Mouse (Mus musculus) megakaryocyte-erythroid progenitor cell, adult 5-6 weeks (primary cell): ENCODE results near the gene Eva1a. TPM values are rescaled to one million over a fixed set of nuclear protein-coding genes. Genes with fewer than 3 reads are reported as not detected.

Experiments used
- ATAC-seq: replicated peaks from 2 replicates; pipeline ENCODE4 v1.8.0; 2016; ENCODE audit warnings: mild to moderate bottlenecking, inconsistent platforms; ENCODE audit not compliant: severe bottlenecking, poor library complexity, low FRiP score, low TSS enrichment
- total RNA-seq, 2 experiments: library from RNA; stranded (forward) in 1 of 2; stranded (reverse) in 1 of 2; fragments of 200-1000, 215-1000 nt in 1 of 2; fragments of >200 nt in 1 of 2; fragmentation: Nextera tagmentation in 1 of 2; gene quantifications; 2 replicates each; pipeline ENCODE4 v1.2.3; 2014 to 2017

The Eva1a gene
- total RNA-seq, 2 experiments from 2014 or later, result not detected

- no peak for ATAC-seq
These were observed 19.1 kb downstream of the Eva1a start for GRCm38 (mm10) chr6:82059896-82060295.

DNA sequence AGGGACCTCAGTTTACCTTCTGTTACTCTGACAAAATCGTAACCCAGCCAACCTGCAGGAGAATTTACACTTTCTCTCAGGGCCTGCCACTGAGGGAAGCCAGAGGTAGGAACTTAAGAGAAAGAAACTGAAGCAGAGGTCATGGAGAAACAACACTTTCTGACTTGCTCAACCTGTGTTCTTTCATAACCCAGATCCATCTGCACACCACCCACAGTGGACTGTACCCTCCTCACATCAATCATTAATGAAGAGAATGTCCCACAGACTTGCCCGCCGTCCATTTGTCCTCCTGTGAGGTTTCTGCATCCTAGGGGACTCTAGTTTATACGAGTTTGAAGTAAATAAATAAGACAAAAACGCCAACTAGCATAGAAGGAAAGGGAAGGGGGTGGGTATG is 24.4 kb downstream of the Eva1a start:
- no peak for ATAC-seq

DNA sequence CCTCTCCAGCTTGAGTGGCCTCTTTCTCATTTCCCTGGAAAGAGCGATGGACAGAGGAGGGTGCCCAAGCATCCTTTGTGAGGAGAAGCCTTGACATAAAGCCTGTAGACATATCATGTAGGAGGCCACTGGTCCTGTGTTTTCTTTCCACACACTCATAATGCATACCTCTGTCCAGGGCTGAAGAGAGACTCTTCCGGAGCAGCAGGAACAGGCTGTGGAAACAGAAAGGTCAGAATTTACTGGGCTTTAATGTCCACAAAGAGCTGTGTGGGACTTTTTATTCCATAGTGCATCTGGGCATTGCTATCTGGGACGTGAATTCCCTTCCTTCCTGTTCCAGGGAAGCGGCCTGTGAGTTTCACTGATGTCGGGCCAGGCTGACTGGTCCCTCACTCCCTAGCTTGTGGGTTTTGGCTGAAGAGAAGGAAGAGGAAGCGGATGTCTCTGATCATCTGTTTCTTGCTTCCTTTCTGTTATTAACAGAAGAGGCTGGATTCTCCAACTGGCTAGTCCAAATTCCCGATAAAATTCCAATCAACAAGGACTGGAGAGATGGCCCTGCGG is 25.8 kb downstream of the Eva1a start:
- ATAC-seq, result no peak

DNA sequence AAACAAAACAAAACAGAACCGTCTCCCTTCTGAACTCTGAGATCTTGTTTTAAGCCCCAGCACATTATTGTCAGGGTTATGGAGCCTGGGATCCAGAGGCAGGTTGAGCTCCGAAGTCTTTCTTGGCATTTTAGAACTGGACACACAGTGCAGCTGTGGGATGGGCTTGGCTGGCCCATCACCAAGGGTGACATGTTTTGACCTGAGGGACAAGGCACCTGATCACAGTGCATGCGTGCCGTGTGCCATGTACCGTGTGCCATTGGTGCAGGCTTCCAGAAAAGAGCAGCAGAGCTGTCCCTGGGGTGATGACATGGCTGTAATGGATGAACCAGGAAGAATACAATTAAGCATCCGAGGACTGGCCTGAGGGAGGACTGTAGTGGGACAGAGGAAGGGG is 29.6 kb downstream of the Eva1a start:
- no peak for ATAC-seq

DNA sequence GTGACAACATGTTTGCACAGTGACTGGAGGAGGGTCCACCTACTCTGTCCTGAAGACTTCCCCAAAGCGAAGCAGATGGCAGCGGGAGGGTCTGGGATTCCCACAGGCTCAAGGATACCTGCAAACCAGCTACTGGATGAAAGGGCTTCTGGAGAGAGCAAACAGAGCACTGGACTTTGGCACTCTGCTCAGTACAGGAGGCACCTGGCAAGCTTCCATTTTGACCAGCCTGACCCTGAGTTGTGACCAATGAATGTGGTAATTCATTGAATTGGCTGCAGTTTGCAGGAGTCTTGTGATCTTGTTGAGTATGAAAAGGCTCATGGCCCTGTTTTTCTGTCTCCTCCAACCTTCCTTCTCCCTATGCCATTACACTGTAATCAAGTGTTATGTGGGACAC is 32.2 kb downstream of the Eva1a start:
- no peak for ATAC-seq

DNA sequence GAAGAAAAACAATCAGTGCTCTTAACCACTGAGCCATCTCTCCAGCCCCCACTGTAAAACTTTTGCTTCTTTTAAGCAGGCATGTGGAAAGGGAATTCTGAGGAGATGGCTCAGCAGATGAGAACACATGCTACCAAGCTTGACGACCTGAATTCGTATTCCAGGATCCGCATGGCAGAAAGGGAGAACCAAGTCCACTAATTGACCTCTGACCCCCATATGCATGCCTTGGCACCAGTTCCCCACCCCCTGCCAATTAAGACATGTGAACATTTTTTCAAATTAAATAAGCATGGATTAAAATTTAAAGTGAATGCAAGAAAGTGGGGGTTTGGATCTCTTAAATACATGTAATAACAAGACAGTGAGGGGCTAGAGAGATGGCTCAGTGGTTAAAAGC is 32.7 kb downstream of the Eva1a start:
- no peak for ATAC-seq

DNA sequence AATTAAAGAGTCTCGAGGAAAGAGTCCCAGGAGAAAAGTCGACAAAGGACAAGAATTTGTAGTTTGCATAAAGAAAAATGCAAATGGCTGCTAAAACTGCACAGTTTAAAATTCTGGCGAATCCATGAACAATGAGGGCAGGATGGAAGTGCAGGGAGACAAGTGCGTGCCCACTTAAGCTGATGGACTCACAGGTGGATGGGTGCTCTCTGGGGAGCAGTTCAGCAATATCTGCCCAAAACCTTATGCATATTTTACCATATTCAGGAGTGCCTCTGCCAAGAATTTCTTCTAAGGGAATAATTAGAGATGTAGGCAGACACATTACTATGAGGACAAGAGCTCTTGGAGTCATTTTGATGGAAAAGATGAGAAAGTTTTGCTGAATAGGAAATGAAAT is 35.5 kb downstream of the Eva1a start:
- ATAC-seq, result no peak

DNA sequence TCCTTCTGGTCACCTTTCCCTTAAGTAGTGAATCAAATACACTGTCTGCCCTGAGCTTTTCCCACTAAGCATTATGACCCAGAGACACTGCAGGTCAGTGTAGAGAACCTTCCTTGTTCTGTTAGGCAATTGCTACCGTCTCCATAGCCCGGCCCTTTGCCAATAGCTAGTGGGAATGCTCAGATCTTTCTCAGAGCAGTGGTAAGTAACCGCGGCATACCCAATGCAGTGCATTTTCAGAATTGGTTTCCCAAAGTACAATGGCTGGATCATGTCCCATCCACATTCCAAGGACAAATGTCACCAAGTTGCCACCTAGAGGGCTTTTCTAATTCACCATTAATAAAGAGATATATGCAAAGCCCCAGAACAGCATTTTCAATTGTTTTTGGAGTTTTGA is 38.0 kb downstream of the Eva1a start:
- no peak for ATAC-seq

DNA sequence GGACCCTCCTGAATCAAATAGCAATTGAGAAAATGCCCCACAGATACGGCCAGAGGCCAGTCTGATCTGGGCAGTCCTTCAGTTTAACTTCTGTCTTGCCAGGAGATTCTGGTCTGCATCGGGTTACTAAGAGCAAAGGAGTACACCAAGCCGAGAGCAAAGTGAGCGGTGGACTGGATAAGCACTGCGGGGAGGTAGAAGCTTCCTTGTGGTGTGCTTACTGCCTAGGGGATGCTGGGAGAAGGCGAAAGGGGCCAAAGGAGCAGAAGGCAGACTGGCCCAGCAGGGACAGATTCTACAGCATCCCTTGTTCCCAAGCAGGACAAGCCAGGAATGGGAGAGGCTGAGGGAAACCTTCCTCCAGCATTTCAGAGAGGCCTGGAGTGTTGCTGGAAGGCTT is 42.8 kb downstream of the Eva1a start:
- no peak for ATAC-seq

DNA sequence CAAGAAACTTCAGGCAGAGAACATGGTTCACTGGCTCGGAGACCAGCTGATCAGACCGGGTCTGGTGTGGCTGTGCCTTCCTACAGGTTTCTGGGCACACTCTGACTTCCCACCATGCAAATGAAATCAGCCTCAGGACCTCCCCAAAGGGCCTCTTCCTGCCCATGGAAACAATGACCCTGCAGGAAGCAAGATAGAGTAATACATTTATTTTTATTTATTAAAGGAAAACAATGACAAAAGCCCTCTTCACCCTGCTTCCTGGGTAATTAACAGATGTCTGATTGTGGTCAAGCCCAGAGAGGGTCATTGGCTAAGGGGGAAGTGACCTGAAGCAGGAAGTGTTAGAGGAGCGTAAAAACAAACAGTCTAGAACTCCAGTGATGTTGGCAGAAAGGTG is 43.4 kb downstream of the Eva1a start:
- no peak for ATAC-seq

DNA sequence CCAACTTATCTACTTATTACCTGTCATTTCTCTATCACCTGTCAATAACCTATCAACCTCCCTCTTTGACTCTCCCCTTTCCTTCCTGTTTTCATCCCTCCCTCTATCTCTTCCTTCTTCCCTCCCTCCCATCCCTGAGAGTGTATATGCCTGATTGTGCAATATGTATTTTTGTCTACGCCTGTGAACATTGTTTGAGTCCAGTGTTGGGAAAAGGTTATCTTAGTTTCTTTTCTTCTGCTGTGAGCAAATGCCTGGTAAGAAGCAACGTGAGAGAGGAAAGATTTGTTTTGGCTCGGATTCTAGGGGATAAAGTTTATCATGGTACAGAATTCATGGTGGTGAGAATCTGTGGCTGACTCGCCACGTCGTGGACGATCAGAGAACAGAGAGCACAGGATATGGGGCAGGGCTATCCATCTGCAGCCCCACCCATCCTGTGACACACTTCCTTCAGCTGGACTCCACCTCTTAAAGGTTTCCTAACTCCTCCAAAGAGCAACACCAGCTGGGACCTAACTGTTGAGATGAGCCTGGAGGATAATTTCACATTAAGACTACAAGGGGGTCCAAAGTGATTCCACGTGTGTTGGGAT is 44.6 kb downstream of the Eva1a start:
- no peak for ATAC-seq

DNA sequence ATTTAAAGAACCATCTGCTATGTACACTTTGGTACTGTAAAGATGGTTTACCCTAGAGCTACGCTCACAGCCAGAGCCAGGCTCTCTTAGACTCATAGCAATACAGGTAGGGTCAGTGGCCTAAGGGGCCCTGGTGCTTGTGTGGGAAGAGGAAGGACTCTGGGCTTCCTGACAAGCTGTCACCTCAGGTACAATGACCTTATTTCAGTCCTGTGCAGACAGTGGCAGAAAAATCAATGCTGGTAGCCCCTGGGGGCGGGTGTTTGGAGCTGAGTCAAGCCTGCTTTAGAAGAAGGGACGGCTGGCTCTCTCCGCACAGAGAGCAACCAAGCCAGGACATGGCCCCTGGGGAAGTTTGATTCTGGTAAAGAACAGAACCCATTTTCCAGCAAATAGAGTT is 47.3 kb downstream of the Eva1a start:
- ATAC-seq, result no peak

DNA sequence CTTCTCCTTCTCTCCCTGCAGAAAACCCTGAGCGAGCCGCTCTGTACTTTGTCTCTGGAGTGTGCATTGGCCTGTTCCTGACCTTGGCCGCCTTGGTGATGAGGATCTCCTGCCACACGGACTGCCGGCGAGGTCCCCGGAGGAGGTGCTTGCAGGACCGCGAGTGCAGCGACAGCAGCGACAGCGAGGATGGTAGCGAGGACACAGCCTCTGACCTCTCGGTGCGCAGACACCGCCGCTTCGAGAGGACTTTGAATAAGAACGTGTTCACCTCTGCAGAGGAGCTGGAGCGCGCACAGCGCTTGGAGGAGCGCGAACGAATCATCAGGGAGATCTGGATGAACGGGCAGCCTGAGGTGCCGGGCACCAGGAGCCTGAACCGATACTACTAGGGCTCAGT is 50.9 kb downstream of the Eva1a start:
- no peak for ATAC-seq

GRCm38 (mm10) chr6:82097705-82098104 is 56.9 kb downstream of the Eva1a start:
- no peak for ATAC-seq

DNA sequence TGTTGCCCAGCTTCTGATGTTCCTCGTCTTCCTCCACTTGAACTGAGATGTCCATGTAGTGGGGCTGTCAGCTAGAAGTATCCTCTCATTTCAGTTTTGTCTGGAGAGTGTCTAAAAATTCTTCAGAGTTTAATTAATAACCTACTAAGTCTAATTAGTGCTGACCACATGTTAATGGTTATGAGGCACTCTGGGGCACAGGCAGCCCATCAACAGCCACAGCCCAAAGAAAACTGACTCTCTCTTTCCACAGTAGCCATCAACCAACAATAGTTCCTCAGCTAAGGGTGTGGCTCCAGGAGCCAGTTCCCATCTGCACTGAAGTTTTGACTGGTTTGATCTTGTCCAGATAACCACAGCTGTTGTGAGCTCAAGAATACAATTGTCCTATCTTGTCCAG is 57.6 kb downstream of the Eva1a start:
- ATAC-seq, result no peak

- no peak for ATAC-seq
These were observed 69.6 kb downstream of the Eva1a start for GRCm38 (mm10) chr6:82110473-82110872.

GRCm38 (mm10) chr6:82111111-82111510 is 70.3 kb downstream of the Eva1a start:
- ATAC-seq, result no peak

DNA sequence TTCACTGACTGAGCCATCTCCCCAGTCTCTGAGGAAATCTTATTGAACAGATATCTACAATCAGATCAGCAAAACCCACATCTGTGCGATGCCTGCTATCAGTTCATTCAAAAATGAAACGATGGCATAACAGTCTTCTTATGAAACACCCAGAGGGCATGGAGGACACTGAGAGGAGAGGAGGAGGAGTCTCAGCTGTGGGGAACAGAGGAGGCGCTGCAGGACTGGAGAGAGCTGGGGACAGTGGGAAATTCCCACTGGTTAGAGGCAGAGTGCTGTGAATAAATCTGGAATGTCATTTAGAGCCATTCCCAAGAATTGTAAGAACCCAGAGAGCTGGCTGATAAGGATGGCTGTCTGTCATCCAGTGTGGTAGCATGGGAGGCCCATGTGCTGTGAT is 70.7 kb downstream of the Eva1a start:
- no peak for ATAC-seq

GRCm38 (mm10) chr6:82112127-82113090 is 71.6 kb downstream of the Eva1a start:
- no peak for ATAC-seq

DNA sequence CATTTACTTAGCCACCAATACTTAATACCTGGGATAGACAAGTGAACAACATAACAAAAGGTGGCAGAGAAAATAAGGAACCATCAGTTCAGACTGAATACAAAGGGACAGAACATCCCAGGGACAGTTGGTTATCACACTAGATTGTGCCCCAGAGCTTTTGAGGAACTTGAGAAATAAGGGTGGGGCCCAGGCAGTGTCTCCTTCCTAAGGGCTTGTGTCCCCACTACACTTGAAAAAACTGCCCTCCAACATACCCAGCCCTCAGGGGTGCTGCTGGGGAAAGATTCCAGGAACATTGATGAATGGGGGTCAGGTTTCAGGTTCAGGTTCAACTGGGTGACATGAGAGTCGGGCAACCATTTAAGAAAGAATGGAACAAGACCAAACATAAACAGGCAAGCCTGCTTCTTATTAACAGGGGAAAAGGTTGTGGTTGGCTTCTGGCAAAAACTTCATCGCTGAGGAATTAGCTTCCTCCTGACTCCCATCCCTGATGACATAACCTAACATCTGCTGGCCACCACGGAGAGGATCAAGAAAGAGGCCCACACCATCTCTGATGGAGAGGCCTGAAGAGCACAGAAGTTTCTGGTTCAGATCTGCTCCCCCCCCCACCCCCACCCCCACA is 74.6 kb downstream of the Eva1a start:
- ATAC-seq, result no peak
